Mouse (Mus musculus) heart, embryonic 16.5 days (tissue): ENCODE results near the gene Rnf181. TPM values are rescaled to one million over a fixed set of nuclear protein-coding genes. Genes with fewer than 3 reads are reported as not detected.
A peak's percentile ranks its signal among the peaks of the same experiment; 100 is the strongest.

Source experiments
- ATAC-seq: fragments of 200-750 bp; cut with Nextera tagmentation; replicated peaks from 2 replicates; pipeline ENCODE4 v1.8.0; 2017; ENCODE audit warnings: moderate number of reproducible peaks; ENCODE audit not compliant: insufficient read depth, low FRiP score; ENCODE audit errors: extremely low read depth
- H3K27ac ChIP-seq: fragments of 300-500 bp; sonication (generic); 2 replicates; pipeline ENCODE4 v1.5.1; 2014; ENCODE audit warnings: mild to moderate bottlenecking, low read length, control low read depth, moderate library complexity
- H3K27me3 ChIP-seq: fragments of 300-500 bp; sonication (generic); 2 replicates; pipeline ENCODE4 v1.6.1; 2014; ENCODE audit warnings: low read length, mixed read lengths; ENCODE audit not compliant: control insufficient read depth, insufficient read depth
- H3K36me3 ChIP-seq: fragments of 300-500 bp; sonication (generic); 2 replicates; pipeline ENCODE4 v1.6.1; 2014; ENCODE audit not compliant: control insufficient read depth, insufficient read depth
- H3K4me1 ChIP-seq: fragments of 300-500 bp; sonication (generic); 2 replicates; pipeline ENCODE4 v1.6.1; 2014; ENCODE audit warnings: low read length, mixed read lengths; ENCODE audit not compliant: control insufficient read depth, insufficient read depth
- H3K4me2 ChIP-seq: fragments of 300-500 bp; sonication (generic); 2 replicates; pipeline ENCODE4 v1.6.1; 2014; ENCODE audit warnings: low read depth, mild to moderate bottlenecking, control low read depth, low read length
- H3K4me3 ChIP-seq: fragments of 300-500 bp; sonication (generic); 2 replicates; pipeline ENCODE4 v1.5.1; 2014; ENCODE audit warnings: mild to moderate bottlenecking, control low read depth, low read length
- H3K9ac ChIP-seq: fragments of 300-500 bp; sonication (generic); 2 replicates; pipeline ENCODE4 v1.6.1; 2014; ENCODE audit warnings: low read length, control low read depth
- H3K9me3 ChIP-seq: fragments of 300-500 bp; sonication (generic); replicated peaks from 2 replicates; pipeline ENCODE4 v1.6.1; 2016; ENCODE audit warnings: low read length; ENCODE audit not compliant: control insufficient read depth
- whole genome bisulfite sequencing: fragments of 180-500 bp; shearing (Covaris S2); extraction: QIAGEN DNeasy Blood & Tissue Kit; methylation state at CpG from one replicate; pipeline ENCODE4 v1.1.7; 2014; 5-methylcytosine and 5-hydroxymethylcytosine counted together
- polyA plus RNA-seq: library from polyadenylated mRNA; unstranded; fragments of >200 nt; fragmentation: Nextera tagmentation; extraction: Ambion mirVana; gene quantifications from 2 replicates; pipeline ENCODE4 v1.2.1, GENCODE M21; 2015

Rnf181 gene
- polyA plus RNA-seq, 1 experiment from 2014 or later: 93.6 TPM

GRCm38 (mm10) chr6:72401875-72402274 lies 35.1 kb upstream of the Rnf181 start:
- H3K9me3 ChIP-seq: no peaks in the 10 kb centered on the region
- H3K36me3 ChIP-seq: no peaks in the 10 kb centered on the region
- ATAC-seq: no peak
- no peak overlapping the region for H3K4me3 ChIP-seq
- H3K4me2 ChIP-seq: no peak overlapping the region
- WGBS: 25% methylated on average over 7 of the region's 7 CpGs
- H3K9ac ChIP-seq: no peak overlapping the region
- no peaks in the 10 kb centered on the region for H3K27me3 ChIP-seq
- no peaks in the 10 kb centered on the region for H3K4me1 ChIP-seq
- H3K27ac ChIP-seq: no peak overlapping the region

GRCm38 (mm10) chr6:72399967-72400366 lies 33.2 kb upstream of the Rnf181 start:
- H3K36me3 ChIP-seq: no peaks in the 10 kb centered on the region
- H3K9me3 ChIP-seq: no peaks in the 10 kb centered on the region
- no peak for ATAC-seq
- no peak overlapping the region for H3K9ac ChIP-seq
- H3K4me1 ChIP-seq: no peaks in the 10 kb centered on the region
- no peak overlapping the region for H3K27ac ChIP-seq
- no peaks in the 10 kb centered on the region for H3K27me3 ChIP-seq
- no peak overlapping the region for H3K4me2 ChIP-seq
- H3K4me3 ChIP-seq: no peak overlapping the region
- WGBS: 47% methylated on average over 2 of the region's 2 CpGs

- no peaks in the 10 kb centered on the region for H3K4me1 ChIP-seq
- no peak overlapping the region for H3K9ac ChIP-seq
- H3K27ac ChIP-seq: no peak overlapping the region
- WGBS: 70% methylated on average over 10 of the region's 10 CpGs
- ATAC-seq: no peak
- no peaks in the 10 kb centered on the region for H3K36me3 ChIP-seq
- H3K4me3 ChIP-seq: no peak overlapping the region
- H3K27me3 ChIP-seq: no peaks in the 10 kb centered on the region
- no peak overlapping the region for H3K4me2 ChIP-seq
- no peaks in the 10 kb centered on the region for H3K9me3 ChIP-seq
These were observed 30.1 kb upstream of the Rnf181 start for GRCm38 (mm10) chr6:72396837-72397251.

DNA sequence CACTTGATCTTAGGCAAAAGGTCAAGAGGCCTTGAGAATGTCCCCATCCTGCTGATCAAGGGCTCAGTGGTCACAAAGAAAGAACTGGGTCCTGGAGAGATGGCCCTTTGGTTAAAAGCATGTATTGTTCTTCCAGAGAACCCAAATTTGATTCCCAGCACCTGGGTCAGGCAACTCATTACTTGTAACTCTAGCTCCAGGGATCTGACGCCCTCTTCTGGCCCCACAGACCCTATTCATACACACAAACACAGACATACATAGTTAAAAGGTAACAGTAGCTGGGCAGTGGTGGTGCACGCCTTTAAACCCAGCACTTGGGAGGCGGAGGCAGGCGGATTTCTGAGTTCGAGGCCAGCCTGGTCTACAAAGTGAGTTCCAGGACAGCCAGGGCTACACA lies 25.6 kb upstream of the Rnf181 start:
- Histone ChIP-seq H3K4me3 (no peak overlapping the region), H3K4me1 (peaks cover 20% of the 10 kb centered on the region), H3K9ac (no peak overlapping the region), H3K27ac (no peak overlapping the region), H3K9me3 (no peaks in the 10 kb centered on the region), H3K4me2 (no peak overlapping the region), H3K27me3 (no peaks in the 10 kb centered on the region), H3K36me3 (0 out of 2 replicates have a peak, but pooled peaks cover 2% of the 10 kb centered on the region)
- no peak for ATAC-seq
- 90% methylated on average over 5 of the region's 5 CpGs for WGBS

GRCm38 (mm10) chr6:72390795-72391521 lies 24.2 kb upstream of the Rnf181 start:
- H3K27ac ChIP-seq: peak overlapping the region; percentile 98
- 19% methylated on average over 12 of the region's 12 CpGs for WGBS

GRCm38 (mm10) chr6:72389941-72390771 lies 23.4 kb upstream of the Rnf181 start, which contains the start of gene Vamp8:
Gene Vamp8, minus strand, starts transcription at chr6:72390703.
- WGBS: under 1% methylated on average over 33 of the region's 33 CpGs

More at GRCm38 (mm10) chr6:72390795-72391521, 24.2 kb upstream of the Rnf181 start:
- peaks cover 20% of the 10 kb centered on the region for H3K4me1 ChIP-seq
- no peaks in the 10 kb centered on the region for H3K9me3 ChIP-seq
- no peaks in the 10 kb centered on the region for H3K27me3 ChIP-seq
- peak overlapping the region; percentile 78 for H3K4me2 ChIP-seq
- H3K4me3 ChIP-seq: peak overlapping the region; percentile 70
- ATAC-seq: peak; percentile 74
- H3K36me3 ChIP-seq: peaks cover 8% of the 10 kb centered on the region; the same call in 1 of the 2 replicates
- peak overlapping the region; percentile 89 for H3K9ac ChIP-seq

DNA sequence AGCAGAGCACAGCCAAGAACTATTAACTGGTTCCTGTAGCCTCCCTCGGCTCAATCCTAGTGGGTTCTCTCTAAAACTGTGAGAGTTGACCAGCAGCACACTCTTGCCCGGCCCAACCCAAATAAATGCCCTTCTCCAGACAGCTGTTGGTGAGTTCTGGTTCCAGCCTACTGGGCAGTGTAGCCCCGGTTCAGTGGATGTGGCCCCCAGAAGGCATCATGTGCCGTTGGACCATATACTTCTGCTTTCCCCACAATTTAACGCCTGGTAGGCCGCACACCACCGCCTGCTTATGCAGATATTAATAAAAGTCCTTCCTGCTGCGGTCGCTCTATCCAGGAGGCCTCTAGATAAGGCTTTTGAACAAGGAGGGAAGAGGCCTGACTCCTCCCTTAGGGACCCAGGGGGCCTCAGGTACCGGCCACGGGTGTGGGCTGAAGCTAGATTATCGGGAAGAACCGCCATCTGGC lies 22.8 kb upstream of the Rnf181 start:
- H3K4me1 ChIP-seq: peaks cover 20% of the 10 kb centered on the region
- H3K27ac ChIP-seq: peak overlapping the region; percentile 98
- no peaks in the 10 kb centered on the region for H3K27me3 ChIP-seq
- no peaks in the 10 kb centered on the region for H3K9me3 ChIP-seq
- peak overlapping the region; percentile 70 for H3K4me3 ChIP-seq
- peak overlapping the region; percentile 78 for H3K4me2 ChIP-seq
- ATAC-seq: peak; percentile 24; the same call in 1 of the 2 replicates
- H3K9ac ChIP-seq: peak overlapping the region; percentile 89
- WGBS: 4% methylated on average over 13 of the region's 13 CpGs
- H3K36me3 ChIP-seq: peaks cover 21% of the 10 kb centered on the region

More at GRCm38 (mm10) chr6:72389941-72390771, 23.4 kb upstream of the Rnf181 start, which contains the start of gene Vamp8:
- Histone ChIP-seq H3K4me3 (peak within 1 kb of the TSS; percentile 70), H3K9me3 (no peaks in the 10 kb centered on the region), H3K27me3 (no peaks in the 10 kb centered on the region), H3K4me2 (peak within 1 kb of the TSS; percentile 78), H3K4me1 (peaks cover 20% of the 10 kb centered on the region), H3K27ac (peak within 1 kb of the TSS; percentile 98), H3K9ac (peak within 1 kb of the TSS; percentile 89), H3K36me3 (peaks cover 14% of the 10 kb centered on the region)
- peak; percentile 75 for ATAC-seq

- Histone ChIP-seq H3K9ac (peak overlapping the region; percentile 89), H3K36me3 (peaks cover 21% of the 10 kb centered on the region), H3K4me1 (peaks cover 20% of the 10 kb centered on the region), H3K4me3 (peak overlapping the region; percentile 70), H3K27me3 (no peaks in the 10 kb centered on the region), H3K27ac (peak overlapping the region; percentile 98), H3K9me3 (no peaks in the 10 kb centered on the region), H3K4me2 (peak overlapping the region; percentile 78)
- 79% methylated on average over 6 of the region's 6 CpGs for WGBS
- ATAC-seq: no peak
These were observed 22.1 kb upstream of the Rnf181 start for GRCm38 (mm10) chr6:72388791-72389329.
